Mouse (Mus musculus) forebrain, postnatal 0 days (tissue): ENCODE data around the gene Washc2. TPM values are rescaled to one million over a fixed set of nuclear protein-coding genes. Genes with fewer than 3 reads are reported as not detected.

Source experiments
- ATAC-seq: fragments of 200-750 bp; cut with Nextera tagmentation; 2 replicates; pipeline ENCODE4 v1.8.0; 2017; ENCODE audit warnings: mild to moderate bottlenecking, moderate library complexity
- DNase-seq: peaks from one replicate; pipeline ENCODE4 v3.0.0-alpha.2; 2015
- H3K27ac ChIP-seq: fragments of 300-500 bp; sonication (generic); 2 replicates; pipeline ENCODE4 v1.5.1; 2014; ENCODE audit warnings: low read depth, mild to moderate bottlenecking, antibody characterized with exemption, low read length, moderate library complexity, mixed read lengths
- H3K27me3 ChIP-seq: fragments of 300-500 bp; sonication (generic); 2 replicates; pipeline ENCODE4 v1.6.1; 2014; ENCODE audit warnings: mild to moderate bottlenecking, low read length, mixed read lengths; ENCODE audit not compliant: insufficient read depth
- H3K36me3 ChIP-seq: fragments of 300-500 bp; sonication (generic); 2 replicates; pipeline ENCODE4 v1.6.1; 2014; ENCODE audit warnings: mild to moderate bottlenecking, moderate library complexity; ENCODE audit not compliant: insufficient read depth
- H3K4me1 ChIP-seq: fragments of 300-500 bp; sonication (generic); 2 replicates; pipeline ENCODE4 v1.6.1; 2014; ENCODE audit warnings: antibody characterized with exemption; ENCODE audit not compliant: insufficient read depth
- H3K4me2 ChIP-seq: fragments of 300-500 bp; sonication (generic); 2 replicates; pipeline ENCODE4 v1.6.1; 2014; ENCODE audit warnings: low read depth, mild to moderate bottlenecking, moderate library complexity
- H3K4me3 ChIP-seq: fragments of 300-500 bp; sonication (generic); 2 replicates; pipeline ENCODE4 v1.5.1; 2014; ENCODE audit warnings: low read depth, low read length, mixed read lengths
- H3K9ac ChIP-seq: fragments of 300-500 bp; sonication (generic); 2 replicates; pipeline ENCODE4 v1.6.1; 2014; ENCODE audit warnings: mild to moderate bottlenecking
- H3K9me3 ChIP-seq: fragments of 300-500 bp; sonication (generic); 2 replicates; pipeline ENCODE4 v1.6.1; 2016; ENCODE audit warnings: low read length
- CTCF ChIP-seq: sonication (generic); IDR thresholded peaks from 2 replicates; pipeline ENCODE4 v1.5.1; 2016; ENCODE audit warnings: antibody characterized with exemption, control low read depth, low read depth
- WGBS: fragments of 180-500 bp; shearing (Covaris S2); extraction: QIAGEN DNeasy Blood & Tissue Kit; methylation state at CpG from one replicate; pipeline ENCODE4 v1.1.7; 2014; 5-methylcytosine and 5-hydroxymethylcytosine counted together
- polyA plus RNA-seq: library from polyadenylated mRNA; unstranded; fragments of >200 nt; fragmentation: Nextera tagmentation; extraction: Ambion mirVana; gene quantifications from 2 replicates; pipeline ENCODE4 v1.2.1, GENCODE M21; 2015
- total RNA-seq: library from RNA; depleted of rRNA; stranded (reverse); fragments of >200 nt; gene quantifications from 2 replicates; pipeline ENCODE4 v1.2.3, GENCODE M21; 2014

Washc2 gene
- total and polyA plus RNA-seq, 2 experiments from 2014 or later = 59.1 to 99.0 TPM

DNA sequence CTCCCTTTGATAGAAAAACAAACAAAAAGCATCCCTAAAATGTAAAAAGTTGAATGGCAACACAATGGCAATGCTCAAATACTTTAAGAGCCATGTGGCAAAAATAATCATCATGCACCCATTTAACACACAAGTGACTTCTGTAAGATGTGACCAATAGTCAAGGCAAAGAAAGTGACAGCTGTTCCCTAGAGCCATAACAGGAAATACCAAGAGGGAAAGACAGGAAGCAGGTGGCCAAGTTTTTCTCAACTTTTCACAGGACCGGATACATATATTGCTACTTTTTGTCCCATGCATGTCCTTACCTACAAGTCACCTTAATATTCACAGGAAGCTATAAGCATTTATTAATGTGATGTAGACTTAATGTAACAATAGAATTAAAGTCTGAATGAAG is 18.4 kb upstream of the Washc2 start:
- H3K27me3 ChIP-seq = no peaks in the 10 kb centered on the region
- 88% methylated on average over 1 of the region's 1 CpGs for whole genome bisulfite sequencing
- no peak overlapping the region for H3K27ac ChIP-seq
- no peaks in the 10 kb centered on the region for H3K36me3 ChIP-seq
- peaks cover 9% of the 10 kb centered on the region for H3K4me1 ChIP-seq
- ATAC-seq (no peak), DNase-seq (no peak)
- H3K4me2 ChIP-seq = no peak overlapping the region
- no peak overlapping the region for H3K4me3 ChIP-seq
- TF ChIP-seq CTCF = no peak
- H3K9me3 ChIP-seq = no peaks in the 10 kb centered on the region
- H3K9ac ChIP-seq = no peak overlapping the region

DNA sequence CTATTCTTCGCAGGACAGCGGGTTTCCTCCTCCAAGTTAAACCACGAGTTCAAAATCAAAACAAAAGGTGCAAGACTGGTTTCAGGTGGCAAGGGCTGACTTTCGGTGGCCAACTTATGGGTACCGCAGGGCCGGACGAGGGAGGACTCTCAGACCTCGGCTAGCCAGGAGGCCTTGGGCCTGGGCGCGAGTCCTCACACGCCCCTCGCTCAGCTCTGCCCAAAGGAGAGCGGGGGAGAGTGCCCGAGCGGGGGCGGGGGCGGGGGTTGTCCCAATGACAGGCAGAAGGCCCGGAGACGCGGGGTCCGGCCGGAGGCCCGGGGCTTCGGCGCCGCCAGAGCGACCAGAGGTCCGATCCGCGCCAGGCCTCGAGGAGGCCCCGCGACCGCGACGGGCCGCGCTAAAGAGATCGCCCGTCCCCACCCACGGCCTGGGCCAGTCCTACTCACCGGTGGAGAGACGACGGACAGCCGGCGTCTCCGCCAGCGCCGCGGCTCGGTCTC is 15.0 kb upstream of the Washc2 start:
- Histone ChIP-seq H3K9ac (peak overlapping the region; percentile 78), H3K9me3 (no peaks in the 10 kb centered on the region), H3K4me2 (peak overlapping the region; percentile 95), H3K4me1 (peaks cover 9% of the 10 kb centered on the region), H3K27ac (peak overlapping the region; percentile 74), H3K27me3 (no peaks in the 10 kb centered on the region), H3K36me3 (no peaks in the 10 kb centered on the region), H3K4me3 (peak overlapping the region; percentile 89)
- WGBS = under 1% methylated on average over 39 of the region's 51 CpGs
- no peak for TF ChIP-seq CTCF
- ATAC-seq (peak; percentile 81), DNase-seq (peak; percentile 40)

- 3% methylated on average over 60 of the region's 68 CpGs for WGBS
- Histone ChIP-seq H3K9me3 (no peaks in the 10 kb centered on the region), H3K27me3 (no peaks in the 10 kb centered on the region), H3K4me1 (peaks cover 9% of the 10 kb centered on the region), H3K9ac (peak within 1 kb of the TSS; percentile 78), H3K4me2 (peak within 1 kb of the TSS; percentile 95), H3K36me3 (no peaks in the 10 kb centered on the region), H3K4me3 (peak within 1 kb of the TSS; percentile 89), H3K27ac (peak within 1 kb of the TSS; percentile 74)
- DNase-seq = peak; percentile 98
- ATAC-seq = peak; percentile 94
- 0 out of 2 replicates have a peak, but pooled peaks have one; percentile 20 for TF ChIP-seq CTCF
Measured at GRCm38 (mm10) chr6:116193394-116194393, 14.1 kb upstream of the Washc2 start, which contains the start of gene Tmcc1. Gene Tmcc1, minus strand, starts transcription at chr6:116193486.

- WGBS = 65% methylated on average over 8 of the region's 8 CpGs
- no peak overlapping the region for H3K27ac ChIP-seq
Measured at GRCm38 (mm10) chr6:116195811-116196210, 12.0 kb upstream of the Washc2 start.

DNA sequence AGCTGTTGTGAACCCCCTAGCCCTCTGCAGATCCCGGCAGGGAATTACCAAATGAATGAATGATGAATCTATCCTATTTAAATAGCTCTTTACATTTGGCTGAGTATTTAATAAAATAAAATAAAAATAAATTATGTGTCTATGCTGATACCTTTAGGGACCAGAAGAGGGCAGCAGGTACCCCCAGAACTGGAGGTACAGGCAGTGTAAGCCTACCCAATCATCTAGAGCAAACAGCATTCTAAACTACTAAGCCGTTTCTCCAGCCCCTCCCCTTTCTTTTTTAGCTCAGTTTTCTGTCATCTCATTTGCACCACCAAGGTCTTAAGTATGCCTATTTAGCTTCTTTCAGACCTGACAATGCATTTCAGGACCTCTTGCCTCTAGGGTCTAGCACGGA is 9.7 kb upstream of the Washc2 start:
- TF ChIP-seq CTCF = peak; percentile 62
- DNase-seq = peak; percentile 34

More at GRCm38 (mm10) chr6:116195811-116196210, 12.0 kb upstream of the Washc2 start:
- Histone ChIP-seq H3K4me3 (no peak overlapping the region), H3K36me3 (no peaks in the 10 kb centered on the region), H3K27me3 (no peaks in the 10 kb centered on the region), H3K9ac (no peak overlapping the region), H3K4me2 (no peak overlapping the region), H3K9me3 (no peaks in the 10 kb centered on the region), H3K4me1 (peaks cover 6% of the 10 kb centered on the region)
- ATAC-seq = no peak
- DNase-seq = no peak
- TF ChIP-seq CTCF = no peak

GRCm38 (mm10) chr6:116199682-116200081 is 8.2 kb upstream of the Washc2 start:
- Histone ChIP-seq H3K9ac (no peak overlapping the region), H3K27ac (no peak overlapping the region), H3K36me3 (no peaks in the 10 kb centered on the region), H3K9me3 (no peaks in the 10 kb centered on the region), H3K4me1 (no peaks in the 10 kb centered on the region), H3K27me3 (no peaks in the 10 kb centered on the region), H3K4me2 (no peak overlapping the region), H3K4me3 (no peak overlapping the region)
- ATAC-seq (no peak), DNase-seq (no peak)
- 80% methylated on average over 2 of the region's 2 CpGs for WGBS
- TF ChIP-seq CTCF = no peak

More for the DNA sequence above, 9.7 kb upstream of the Washc2 start:
- H3K9ac ChIP-seq = no peak overlapping the region
- H3K4me1 ChIP-seq = no peaks in the 10 kb centered on the region
- ATAC-seq = peak; percentile 61
- no peak overlapping the region for H3K4me3 ChIP-seq
- H3K4me2 ChIP-seq = no peak overlapping the region
- no peaks in the 10 kb centered on the region for H3K36me3 ChIP-seq
- 33% methylated on average over 3 of the region's 3 CpGs for WGBS
- H3K27ac ChIP-seq = no peak overlapping the region
- H3K9me3 ChIP-seq = no peaks in the 10 kb centered on the region
- no peaks in the 10 kb centered on the region for H3K27me3 ChIP-seq

DNA sequence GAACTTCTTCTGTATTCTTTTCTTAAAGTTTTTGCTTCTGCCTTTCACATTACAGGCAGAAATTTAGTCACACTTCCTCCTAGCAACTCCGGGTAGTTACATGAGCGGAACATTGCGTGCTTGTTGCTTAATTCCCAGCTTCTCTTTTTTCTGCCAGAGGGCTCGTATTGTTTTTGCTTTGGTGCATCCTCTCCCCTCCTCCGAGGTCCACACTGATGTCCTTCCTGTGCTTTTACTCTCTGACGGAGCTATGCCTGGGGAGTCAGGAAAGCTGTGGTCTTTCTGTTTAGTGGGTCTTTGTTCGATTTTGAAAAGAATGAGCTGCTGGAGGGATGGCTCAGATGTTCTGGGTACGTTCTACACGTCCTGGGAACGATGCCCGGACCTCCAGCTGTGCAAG is 19.9 kb downstream of the Washc2 start:
- WGBS = 72% methylated on average over 11 of the region's 11 CpGs
- no peak overlapping the region for H3K9ac ChIP-seq
- H3K4me3 ChIP-seq = no peak overlapping the region
- ATAC-seq (no peak), DNase-seq (no peak)
- no peak for TF ChIP-seq CTCF
- no peaks in the 10 kb centered on the region for H3K27me3 ChIP-seq
- peaks cover 73% of the 10 kb centered on the region for H3K36me3 ChIP-seq
- H3K4me2 ChIP-seq = no peak overlapping the region
- H3K4me1 ChIP-seq = no peaks in the 10 kb centered on the region
- no peak overlapping the region for H3K27ac ChIP-seq
- H3K9me3 ChIP-seq = no peaks in the 10 kb centered on the region
